Mouse (Mus musculus) thymus, adult 2 months (tissue): Measurements from ENCODE around the gene Ankrd34a. TPM values are rescaled to one million over a fixed set of nuclear protein-coding genes. Genes with fewer than 3 reads are reported as not detected.

Experiments used
- DNase-seq: peaks from one replicate; pipeline ENCODE4 v3.0.0; 2021
- H3K27ac ChIP-seq: fragments of 200-500 bp; 2 replicates; pipeline ENCODE4 v1.5.1; 2012; ENCODE audit warnings: low read length, control low read depth; ENCODE audit not compliant: control insufficient read depth, insufficient read depth
- H3K27me3 ChIP-seq: fragments of 200-500 bp; 2 replicates; pipeline ENCODE4 v1.6.1; 2012; ENCODE audit warnings: mild to moderate bottlenecking, low read length, moderate library complexity, mixed read lengths; ENCODE audit not compliant: control insufficient read depth, insufficient read depth
- H3K36me3 ChIP-seq: fragments of 200-500 bp; 2 replicates; pipeline ENCODE4 v1.6.1; 2012; ENCODE audit warnings: mild to moderate bottlenecking, low read length, moderate library complexity; ENCODE audit not compliant: control insufficient read depth, insufficient read depth
- H3K4me1 ChIP-seq: fragments of 200-500 bp; replicated peaks from 2 replicates; pipeline ENCODE4 v1.6.1; 2012; ENCODE audit warnings: low read length; ENCODE audit not compliant: control insufficient read depth, insufficient read depth
- H3K4me3 ChIP-seq: fragments of 200-500 bp; 2 replicates; pipeline ENCODE4 v1.5.1; 2012; ENCODE audit warnings: mild to moderate bottlenecking, low read length, control low read depth, moderate library complexity; ENCODE audit not compliant: control insufficient read depth, insufficient read depth
- CTCF ChIP-seq: fragments of 200-500 bp; IDR thresholded peaks from 2 replicates; pipeline ENCODE4 v1.5.1; 2012; ENCODE audit warnings: mild to moderate bottlenecking, control low read depth, low read length, moderate library complexity, borderline replicate concordance; ENCODE audit not compliant: control insufficient read depth, poor library complexity, insufficient read depth; ENCODE audit errors: extremely low read depth
- POLR2A ChIP-seq: fragments of 200-500 bp; IDR thresholded peaks from 2 replicates; pipeline ENCODE4 v1.6.1; 2012; ENCODE audit warnings: mild to moderate bottlenecking, low read length, control low read depth, moderate library complexity; ENCODE audit not compliant: control insufficient read depth, poor library complexity, insufficient read depth; ENCODE audit errors: extremely low read depth
- WGBS: fragments of 180-500 bp; shearing (Covaris S2); methylation state at CpG from one replicate; pipeline ENCODE4 v1.1.7; 2018; 5-methylcytosine and 5-hydroxymethylcytosine counted together
- polyA plus RNA-seq: library from polyadenylated mRNA; depleted of rRNA; stranded (reverse); fragments of >200 nt; gene quantifications from 2 replicates; pipeline ENCODE4 v1.2.3, GENCODE M21; 2012

Ankrd34a gene
- polyA plus RNA-seq, 1 experiment, result 0.49 TPM

- H3K4me1 ChIP-seq, result peaks cover 5% of the 10 kb centered on the region
- no peak for TF ChIP-seq POLR2A
- TF ChIP-seq CTCF, result no peak
- 93% methylated on average over 4 of the region's 4 CpGs for WGBS
Measured at GRCm38 (mm10) chr3:96590657-96591056, 5.8 kb upstream of the Ankrd34a start.

GRCm38 (mm10) chr3:96593374-96593773 lies 3.1 kb upstream of the Ankrd34a start:
- 2% methylated on average over 10 of the region's 10 CpGs for WGBS
- no peak for DNase-seq
- no peak overlapping the region for H3K27ac ChIP-seq

More at GRCm38 (mm10) chr3:96590657-96591056, 5.8 kb upstream of the Ankrd34a start:
- no peak overlapping the region for H3K27ac ChIP-seq
- no peak overlapping the region for H3K4me3 ChIP-seq
- H3K36me3 ChIP-seq, result no peaks in the 10 kb centered on the region
- peaks cover 2% of the 10 kb centered on the region; the same call in 1 of the 2 replicates for H3K27me3 ChIP-seq
- DNase-seq, result no peak

GRCm38 (mm10) chr3:96593790-96594560 lies 2.5 kb upstream of the Ankrd34a start, which contains the start of gene Polr3gl:
Polr3gl (minus strand) TSS chr3:96594181.
- H3K27me3 ChIP-seq, result peaks cover 29% of the 10 kb centered on the region; the same call in 1 of the 2 replicates

More at GRCm38 (mm10) chr3:96593374-96593773, 3.1 kb upstream of the Ankrd34a start:
- peaks cover 28% of the 10 kb centered on the region for H3K4me1 ChIP-seq
- no peaks in the 10 kb centered on the region for H3K36me3 ChIP-seq
- peaks cover 23% of the 10 kb centered on the region; the same call in 1 of the 2 replicates for H3K27me3 ChIP-seq
- H3K4me3 ChIP-seq, result peak overlapping the region; percentile 94
- TF ChIP-seq POLR2A (no peak), CTCF (no peak)

GRCm38 (mm10) chr3:96594851-96595250 lies 1.6 kb upstream of the Ankrd34a start:
- Histone ChIP-seq H3K27ac (no peak overlapping the region), H3K4me3 (no peak overlapping the region), H3K4me1 (peaks cover 29% of the 10 kb centered on the region), H3K36me3 (no peaks in the 10 kb centered on the region), H3K27me3 (peaks cover 32% of the 10 kb centered on the region; the same call in 1 of the 2 replicates)
- no peak for DNase-seq
- WGBS, result 95% methylated on average over 5 of the region's 5 CpGs
- TF ChIP-seq POLR2A (no peak), CTCF (no peak)

More at GRCm38 (mm10) chr3:96593790-96594560, 2.5 kb upstream of the Ankrd34a start, which contains the start of gene Polr3gl:
- peak; percentile 96 for DNase-seq
- 0 out of 2 replicates have a peak, but pooled peaks have one; percentile 49 for TF ChIP-seq CTCF
- TF ChIP-seq POLR2A, result peak; percentile 63; the same call in 1 of the 2 replicates
- H3K4me3 ChIP-seq, result peak within 1 kb of the TSS; percentile 94
- WGBS, result 1% methylated on average over 38 of the region's 38 CpGs
- H3K36me3 ChIP-seq, result no peaks in the 10 kb centered on the region
- H3K4me1 ChIP-seq, result peaks cover 29% of the 10 kb centered on the region
- H3K27ac ChIP-seq, result peak within 1 kb of the TSS; percentile 27; the same call in 1 of the 2 replicates

- H3K4me3 ChIP-seq, result no peak overlapping the region
- TF ChIP-seq CTCF (no peak), POLR2A (no peak)
- 57% methylated on average over 6 of the region's 6 CpGs for WGBS
- no peak for DNase-seq
- peaks cover 30% of the 10 kb centered on the region for H3K4me1 ChIP-seq
- H3K27me3 ChIP-seq, result peaks cover 35% of the 10 kb centered on the region; the same call in 1 of the 2 replicates
- no peaks in the 10 kb centered on the region for H3K36me3 ChIP-seq
- H3K27ac ChIP-seq, result no peak overlapping the region
Measured at GRCm38 (mm10) chr3:96595661-96596060, 775 bp upstream of the Ankrd34a start.

GRCm38 (mm10) chr3:96596855-96597254 lies 419 bp downstream of the Ankrd34a start:
- H3K4me3 ChIP-seq, result no peak overlapping the region
- 6% methylated on average over 12 of the region's 12 CpGs for WGBS
- no peak for DNase-seq
- H3K36me3 ChIP-seq, result no peaks in the 10 kb centered on the region
- H3K27ac ChIP-seq, result no peak overlapping the region
- TF ChIP-seq POLR2A (no peak), CTCF (no peak)
- H3K27me3 ChIP-seq, result peaks cover 35% of the 10 kb centered on the region; the same call in 1 of the 2 replicates
- peaks cover 34% of the 10 kb centered on the region for H3K4me1 ChIP-seq
